20 mouse cellular contexts compared by ENCODE assay signal in the genomic region with DNA sequence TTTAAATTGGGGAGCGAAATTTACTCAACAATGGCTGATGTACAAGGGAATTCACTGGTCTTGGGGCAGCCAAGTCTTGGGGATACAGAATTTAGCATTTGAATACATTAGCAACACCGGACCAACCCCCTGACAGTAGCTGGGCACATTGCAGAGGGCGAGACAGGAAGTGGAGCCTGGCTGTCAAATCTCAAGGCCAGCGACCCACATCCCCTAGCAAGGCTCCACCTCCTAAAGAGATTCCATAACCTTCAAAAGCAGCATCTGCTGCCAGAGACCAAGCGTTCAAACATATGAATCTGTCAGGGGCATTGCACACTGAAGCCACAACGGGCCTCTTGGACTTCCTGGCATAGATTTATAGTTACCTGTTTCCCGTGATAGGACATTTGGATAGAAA. TPM values are rescaled to one million over a fixed set of nuclear protein-coding genes. Genes with fewer than 3 reads are reported as not detected.
A peak's percentile ranks its signal among the peaks of the same experiment; 100 is the strongest.
DNase-seq lines count a peak whose midpoint lies in the region; ATAC-seq and TF ChIP-seq lines count a peak whose summit lies in the region.
"Had no signal": no experiment of that assay in that cellular context is flagged by ENCODE, and none has a peak within 500 bp of the region (broad histone marks: within the 10 kb centered on the region; RNA-seq: fewer than 3 reads in every experiment).

No protein-coding gene starts in this region.

- peak overlapping the region; percentile 37 for H3K27ac ChIP-seq in layer of hippocampus, adult 2 months
- H3K27ac ChIP-seq: embryonic facial prominence, embryonic 10.5 days; embryonic facial prominence, embryonic 12.5 days; forebrain, embryonic 13.5 days; forebrain, embryonic 15.5 days had no signal

- TF ChIP-seq CTCF in layer of hippocampus, adult 2 months (conservative IDR thresholded peaks at IDR 0.05), result no peak

- H3K4me3 ChIP-seq in layer of hippocampus, adult 2 months, result no peak overlapping the region
- H3K4me3 ChIP-seq: embryonic facial prominence, embryonic 10.5 days; embryonic facial prominence, embryonic 12.5 days; forebrain, embryonic 13.5 days; forebrain, embryonic 15.5 days had no signal

- 0 out of 2 replicates have a peak, but pooled peaks have one; percentile 39 for ATAC-seq in common myeloid progenitor, adult 5-6 weeks (replicated peaks; ENCODE audit: low read depth, poor library complexity, severe bottlenecking)
- no peak for ATAC-seq in CD4-positive, CD25-positive, alpha-beta regulatory T cell, adult 4 months
- ATAC-seq: forebrain, embryonic 13.5 days; forebrain, embryonic 15.5 days; forebrain, postnatal 0 days had no signal

- no peak for DNase-seq in layer of hippocampus, adult 2 months (ENCODE audit: low spot score in 2 of 2)
- DNase-seq in layer of hippocampus, adult 11-12 months (ENCODE audit: low spot score), result no peak
- DNase-seq in thymus, postnatal 25 days, result no peak
- DNase-seq: adrenal gland, adult 2 months; adrenal gland, postnatal 10 days; adrenal gland, postnatal 25 days; B cell, adult 2 months; cerebellum, adult 11 months; cerebellum, adult 18-20 months; cerebellum, adult 8-10 months; cerebellum, adult 9-11 months; cerebellum, postnatal 14 days; cerebellum, postnatal 36 days; forebrain, postnatal 0 days had no signal

RNA-seq across cellular contexts. Expression of a gene that starts 17.5 kb away (rescaled TPM):
- 10 to 100 TPM; 74.7 to 76.5 TPM for total RNA-seq in layer of hippocampus, adult 2 months (2021)
- 9.9 and 13.8 TPM in 2 replicates for total RNA-seq in common myeloid progenitor, adult 5-6 weeks (2017)
- polyA plus RNA-seq in CD4-positive, CD25-positive, alpha-beta regulatory T cell, adult 4 months (2017; shearing (Covaris generic)), result 1 to 10 TPM; 8.5 to 9.0 TPM
